Mouse (Mus musculus): ENCODE results near the gene Rims1.

Rims1 gene

GRCm38 (mm10) chr1:22585560-22585959 is 220.2 kb downstream of the Rims1 start:
- no peak for DNase-seq (ENCODE audit: low spot score)

- no peak for DNase-seq (ENCODE audit: low spot score)
Measured at GRCm38 (mm10) chr1:22579470-22579869, 226.3 kb downstream of the Rims1 start.

- DNase-seq (ENCODE audit: low spot score): no peak
Measured at GRCm38 (mm10) chr1:22572720-22573119, 233.1 kb downstream of the Rims1 start.

- no peak for DNase-seq (ENCODE audit: low spot score)
Measured at GRCm38 (mm10) chr1:22546273-22546672, 259.5 kb downstream of the Rims1 start.

- DNase-seq (ENCODE audit: low spot score): no peak
Measured at GRCm38 (mm10) chr1:22538129-22538528, 267.7 kb downstream of the Rims1 start.

- DNase-seq (ENCODE audit: low spot score): no peak
Measured at GRCm38 (mm10) chr1:22536776-22537175, 269.0 kb downstream of the Rims1 start.

- no peak for DNase-seq (ENCODE audit: low spot score)
Measured at GRCm38 (mm10) chr1:22535049-22535448, 270.7 kb downstream of the Rims1 start.

- peak; percentile 69 for DNase-seq (ENCODE audit: low spot score)
Measured at GRCm38 (mm10) chr1:22533146-22534096, 272.4 kb downstream of the Rims1 start.

GRCm38 (mm10) chr1:22515103-22515502 is 290.7 kb downstream of the Rims1 start:
- no peak for DNase-seq (ENCODE audit: low spot score)

GRCm38 (mm10) chr1:22512421-22512820 is 293.4 kb downstream of the Rims1 start:
- DNase-seq (ENCODE audit: low spot score): no peak

GRCm38 (mm10) chr1:22511614-22512013 is 294.2 kb downstream of the Rims1 start:
- DNase-seq (ENCODE audit: low spot score): no peak

- no peak for DNase-seq (ENCODE audit: low spot score)
Measured at GRCm38 (mm10) chr1:22508735-22509615, 296.8 kb downstream of the Rims1 start.

GRCm38 (mm10) chr1:22487270-22487864 is 318.4 kb downstream of the Rims1 start:
- DNase-seq (ENCODE audit: low spot score): peak; percentile 71

GRCm38 (mm10) chr1:22476220-22476619 is 329.6 kb downstream of the Rims1 start:
- no peak for DNase-seq (ENCODE audit: low spot score)

- no peak for DNase-seq (ENCODE audit: low spot score)
Measured at GRCm38 (mm10) chr1:22467033-22467432, 338.8 kb downstream of the Rims1 start.

- no peak for DNase-seq (ENCODE audit: low spot score)
Measured at GRCm38 (mm10) chr1:22466597-22466996, 339.2 kb downstream of the Rims1 start.

- no peak for DNase-seq (ENCODE audit: low spot score)
Measured at GRCm38 (mm10) chr1:22424020-22424419, 381.8 kb downstream of the Rims1 start.

- peak; percentile 5 for DNase-seq (ENCODE audit: low spot score)
Measured at GRCm38 (mm10) chr1:22422102-22422501, 383.7 kb downstream of the Rims1 start.

GRCm38 (mm10) chr1:22410173-22410572 is 395.6 kb downstream of the Rims1 start:
- no peak for DNase-seq (ENCODE audit: low spot score)

GRCm38 (mm10) chr1:22386361-22386760 is 419.4 kb downstream of the Rims1 start:
- DNase-seq (ENCODE audit: low spot score): peak; percentile 28

- no peak for DNase-seq (ENCODE audit: low spot score)
Measured at GRCm38 (mm10) chr1:22377652-22378051, 428.1 kb downstream of the Rims1 start.

GRCm38 (mm10) chr1:22377062-22377461 is 428.7 kb downstream of the Rims1 start:
- no peak for DNase-seq (ENCODE audit: low spot score)

Data from embryo, embryonic 10.5 days (tissue).